Mouse (Mus musculus) G1E (cell line): ENCODE measurements around the gene Hivep3.

Experiments
- CTCF ChIP-seq: IDR thresholded peaks from 2 replicates; pipeline ENCODE4 v1.5.1; 2012; ENCODE audit warnings: low read depth, low read length, inconsistent platforms, mixed read lengths
- GATA1 ChIP-seq: IDR thresholded peaks from 2 replicates; pipeline ENCODE4 v1.6.1; 2012; ENCODE audit warnings: borderline replicate concordance, low read length, inconsistent platforms, mixed read lengths

DNA sequence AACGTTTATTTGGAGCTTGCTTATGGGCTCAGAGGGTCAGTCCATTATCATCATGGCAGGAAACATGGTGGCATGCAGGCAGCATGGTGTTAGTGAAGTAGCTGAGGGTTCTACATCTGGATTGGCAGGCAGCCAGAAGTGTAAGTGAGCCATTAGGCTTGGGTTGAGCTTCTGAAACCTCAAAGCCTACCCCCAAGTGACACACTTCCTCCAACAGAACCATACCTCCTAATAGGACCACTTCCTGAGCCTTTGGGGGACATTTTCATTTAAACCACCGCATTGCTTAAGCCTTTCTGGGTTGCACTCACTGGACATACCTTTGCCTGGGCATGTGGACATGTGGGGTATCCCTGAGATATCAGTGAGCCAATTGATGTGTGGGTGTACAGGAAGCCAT is 307.9 kb downstream of the Hivep3 start:
- TF ChIP-seq CTCF (no peak), GATA1 (no peak)
